Mouse (Mus musculus): ENCODE data around the gene Il5ra.

DNA sequence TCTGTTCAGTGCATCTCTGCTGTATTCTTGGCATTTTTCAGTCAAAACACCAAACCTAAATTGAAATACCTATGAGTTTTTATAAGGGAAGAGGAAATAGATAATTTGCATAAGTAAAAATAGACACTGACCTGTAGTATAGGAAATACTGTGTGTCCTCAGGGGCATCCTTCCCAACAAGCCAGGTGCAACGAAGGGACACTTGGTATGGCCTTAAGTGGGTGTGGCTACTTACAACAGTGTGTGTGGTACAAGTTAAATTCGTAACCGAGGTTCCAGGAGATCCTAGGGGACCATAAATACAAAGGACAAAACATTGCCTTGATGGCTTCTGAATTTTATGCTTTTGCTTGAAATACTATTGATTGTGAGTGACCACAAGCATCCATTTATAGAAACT is 10.6 kb downstream of the Il5ra start:
- no peak for TF ChIP-seq EP300 (optimal IDR thresholded peaks at IDR 0.05)
- TF ChIP-seq CTCF (IDR thresholded peaks at IDR 0.05; ENCODE audit: low read depth): no peak

Data from stomach, postnatal 0 days (tissue).